Mouse (Mus musculus): ENCODE measurements at regions not wholly inside any gene's neighbourhood (a gene's known extent, or its start where the extent isn't known, plus 50 kb on each side); places are given as distances from the start of the nearest gene placed in this dataset.
"Not testable (repeated sequence)": the region's sequence is repeated elsewhere in the genome, so short reads cannot be mapped to it uniquely, and the experiment has no call there.

- DNase-seq: peak; percentile 21 to 28
Measured at GRCm38 (mm10) chr13:52109039-52109759, 262.7 kb downstream of the Gadd45g start.

- DNase-seq: no peak
Measured at GRCm38 (mm10) chr13:52110750-52111149, 264.3 kb downstream of the Gadd45g start.

- peak; percentile 76 to 78 for DNase-seq
Measured at GRCm38 (mm10) chr13:52113549-52113948, 267.1 kb downstream of the Gadd45g start.

- no peak for DNase-seq
Measured at GRCm38 (mm10) chr13:52114431-52114830, 268.0 kb downstream of the Gadd45g start.

GRCm38 (mm10) chr13:52114962-52115361 is 268.5 kb downstream of the Gadd45g start:
- DNase-seq: no peak

- DNase-seq: no peak
Measured at GRCm38 (mm10) chr13:52116241-52116640, 269.8 kb downstream of the Gadd45g start.

- peak; percentile 61 to 64 for DNase-seq
Measured at GRCm38 (mm10) chr13:52116756-52117155, 270.3 kb downstream of the Gadd45g start.

- DNase-seq: no peak
Measured at GRCm38 (mm10) chr13:52120795-52121194, 274.3 kb downstream of the Gadd45g start.

GRCm38 (mm10) chr13:52125037-52125436 is 278.6 kb downstream of the Gadd45g start:
- no peak for DNase-seq

GRCm38 (mm10) chr13:52127751-52128150 is 281.3 kb downstream of the Gadd45g start:
- no peak for DNase-seq

- no peak for DNase-seq
Measured at GRCm38 (mm10) chr13:52129466-52129865, 283.0 kb downstream of the Gadd45g start.

GRCm38 (mm10) chr13:52133202-52133601 is 286.7 kb downstream of the Gadd45g start:
- no peak for DNase-seq

- no peak for DNase-seq
Measured at GRCm38 (mm10) chr13:52138331-52138945, 292.0 kb downstream of the Gadd45g start.

GRCm38 (mm10) chr13:52139140-52139809 is 292.8 kb downstream of the Gadd45g start:
- DNase-seq: no peak

- DNase-seq: no peak
Measured at GRCm38 (mm10) chr13:52140221-52140620, 293.7 kb downstream of the Gadd45g start.

- DNase-seq: not testable (repeated sequence)
Measured at GRCm38 (mm10) chr13:52144066-52144465, 297.6 kb downstream of the Gadd45g start.

GRCm38 (mm10) chr13:52145926-52146325 is 299.4 kb downstream of the Gadd45g start:
- no peak for DNase-seq

- DNase-seq: no peak
Measured at GRCm38 (mm10) chr13:52150281-52150680, 303.8 kb downstream of the Gadd45g start.

- DNase-seq: no peak
Measured at GRCm38 (mm10) chr13:52151777-52152176, 305.3 kb downstream of the Gadd45g start.

- no peak for DNase-seq
Measured at GRCm38 (mm10) chr13:52152221-52152620, 305.7 kb downstream of the Gadd45g start.

GRCm38 (mm10) chr13:52153030-52153429 is 306.6 kb downstream of the Gadd45g start:
- DNase-seq: no peak

GRCm38 (mm10) chr13:52153576-52153975 is 307.1 kb downstream of the Gadd45g start:
- DNase-seq: peak in 1 of 2 experiments; percentile 8

GRCm38 (mm10) chr13:52154111-52154843 is 307.8 kb downstream of the Gadd45g start:
- DNase-seq: peak in 1 of 2 experiments; percentile 45
